Mouse (Mus musculus) ES-E14 (cell line): Measurements from ENCODE around the gene Fcgr1. TPM values are rescaled to one million over a fixed set of nuclear protein-coding genes. Genes with fewer than 3 reads are reported as not detected.
"Not testable (repeated sequence)": the region's sequence is repeated elsewhere in the genome, so short reads cannot be mapped to it uniquely, and the experiment has no call there.

Experiments used
- DNase-seq: peaks from one replicate; pipeline ENCODE4 v3.0.0-alpha.2; 2013; ENCODE audit warnings: low read depth, low spot score
- H3K27ac ChIP-seq: 2 replicates; pipeline ENCODE4 v1.5.1; 2012; ENCODE audit warnings: low read depth, mild to moderate bottlenecking, low read length, moderate library complexity, mixed read lengths; ENCODE audit not compliant: poor library complexity, insufficient read depth, severe bottlenecking
- H3K36me3 ChIP-seq: 2 replicates; pipeline ENCODE4 v1.6.1; 2012; ENCODE audit warnings: mild to moderate bottlenecking, low read length, moderate library complexity, mixed read lengths; ENCODE audit not compliant: control insufficient read depth, poor library complexity, insufficient read depth, severe bottlenecking
- H3K4me1 ChIP-seq, 2 experiments: fragments of 150-350 bp in 1 of 2; sonication (generic) in 1 of 2; 2 replicates each; pipeline ENCODE4 v1.6.1; 2012; ENCODE audit warnings: low read length in 2 of 2, mild to moderate bottlenecking in 1 of 2, mixed read lengths in 1 of 2; ENCODE audit not compliant: control insufficient read depth in 2 of 2, insufficient read depth in 2 of 2, poor library complexity in 1 of 2
- H3K4me3 ChIP-seq, 2 experiments: fragments of 150-350 bp in 1 of 2; sonication (generic) in 1 of 2; 2 replicates each; pipeline ENCODE4 v1.5.1; 2012; ENCODE audit warnings: low read length in 2 of 2, low read depth in 1 of 2, mild to moderate bottlenecking in 1 of 2, mixed read lengths in 1 of 2; ENCODE audit not compliant: insufficient read depth in 1 of 2, poor library complexity in 1 of 2, severe bottlenecking in 1 of 2
- H3K9ac ChIP-seq: 2 replicates; pipeline ENCODE4 v1.6.1; 2012; ENCODE audit warnings: low read depth, mild to moderate bottlenecking, low read length, mixed read lengths; ENCODE audit not compliant: poor library complexity, insufficient read depth, severe bottlenecking
- H3K9me3 ChIP-seq: fragments of 150-350 bp; sonication (generic); 2 replicates; pipeline ENCODE4 v1.6.1; 2012; ENCODE audit warnings: low read depth, mild to moderate bottlenecking, low read length; ENCODE audit not compliant: control insufficient read depth, insufficient read depth
- CHD2 ChIP-seq: IDR thresholded peaks from 2 replicates; pipeline ENCODE4 v1.6.1; 2014; ENCODE audit warnings: mild to moderate bottlenecking, low read depth, low read length, inconsistent platforms
- HCFC1 ChIP-seq: IDR thresholded peaks from 2 replicates; pipeline ENCODE4 v1.6.1; 2012; ENCODE audit warnings: low read length, inconsistent platforms, borderline replicate concordance; ENCODE audit not compliant: insufficient read depth
- MAFK ChIP-seq: IDR thresholded peaks from 2 replicates; pipeline ENCODE4 v1.6.1; 2014; ENCODE audit warnings: mild to moderate bottlenecking, low read depth, low read length, inconsistent platforms; ENCODE audit not compliant: insufficient read depth
- ZC3H11A ChIP-seq: IDR thresholded peaks from 2 replicates; pipeline ENCODE4 v1.6.1; 2012; ENCODE audit warnings: low read depth, mild to moderate bottlenecking, inconsistent platforms, low read length, borderline replicate concordance
- ZNF384 ChIP-seq: IDR thresholded peaks from 2 replicates; pipeline ENCODE4 v1.6.1; 2012; ENCODE audit warnings: low read depth, low read length, inconsistent platforms
- in situ Hi-C, 2 experiments: fragments of 600-800 bp; cut with MboI; formaldehyde crosslinking; loops; one replicate each; pipeline ENCODE4 v1.15.1; 2025; ENCODE audit warnings: low sequenced_read_pairs in 2 of 2, inconsistent platforms in 1 of 2; ENCODE audit not compliant: unreplicated experiment in 2 of 2
- total RNA-seq: library from RNA; depleted of rRNA; stranded (reverse); fragments of 300-350 nt; gene quantifications from 2 replicates; pipeline ENCODE4 v1.2.3, GENCODE M21; 2012

Fcgr1 gene
- total RNA-seq, 1 experiment, result not detected

DNA sequence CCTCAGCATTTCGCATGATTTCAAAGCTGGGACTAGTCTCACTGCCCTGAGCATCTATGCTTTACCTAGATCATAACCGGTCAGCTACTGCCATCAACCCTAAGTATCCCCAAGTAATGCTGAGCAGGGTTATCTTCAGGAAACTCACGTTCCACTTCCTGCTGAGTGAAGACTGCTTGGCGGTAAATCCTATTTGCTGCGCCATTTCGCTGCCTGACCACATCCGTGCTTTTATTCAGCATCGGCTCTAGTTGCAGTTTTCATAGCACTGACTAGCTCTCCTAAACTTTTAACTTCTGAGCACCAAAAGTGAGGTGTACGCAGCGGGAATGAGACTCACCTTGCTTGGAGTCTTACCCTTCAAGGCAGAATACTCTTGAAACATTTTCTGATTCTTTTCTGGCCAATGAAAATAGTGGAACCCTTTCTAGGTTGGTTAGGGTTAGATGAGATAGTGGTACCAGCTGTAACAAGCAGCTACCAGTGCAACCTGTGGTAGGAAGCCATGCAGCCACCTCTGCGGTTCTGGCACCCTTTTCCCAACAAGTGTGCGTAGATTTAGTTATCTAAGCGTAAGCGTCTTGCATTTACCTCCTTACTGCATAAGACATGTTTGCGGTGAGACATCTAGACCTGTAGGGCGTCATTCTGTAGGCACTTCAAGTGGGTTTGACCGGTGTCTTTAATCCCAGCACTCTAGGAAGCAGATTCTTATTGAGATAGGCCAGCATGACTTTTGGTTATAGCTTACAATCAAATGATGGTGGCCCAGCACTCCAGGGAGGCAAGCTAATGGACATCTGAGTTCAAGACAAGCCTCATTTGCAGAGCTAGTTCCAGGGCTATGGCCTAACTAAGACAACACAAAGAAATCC, 19.9 kb downstream of the Fcgr1 start:
- Histone ChIP-seq H3K9me3 (no peaks in the 10 kb centered on the region), H3K27ac (peak overlapping the region; percentile 64; the same call in 1 of the 2 replicates), H3K9ac (peak overlapping the region; percentile 68), H3K4me3 (peak overlapping the region; percentile 70 to 73), H3K36me3 (no peaks in the 10 kb centered on the region), H3K4me1 (peaks cover 0 to 3% of the 10 kb centered on the region in 2 experiments; a peak in 2 of 4 replicates)
- no peak for TF ChIP-seq ZNF384
- TF ChIP-seq MAFK, result no peak; the same call in 1 of the 2 replicates
- peak; percentile 16; the same call in 1 of the 2 replicates for TF ChIP-seq CHD2
- no peak for DNase-seq
- in situ Hi-C loops, result no loop called here

DNA sequence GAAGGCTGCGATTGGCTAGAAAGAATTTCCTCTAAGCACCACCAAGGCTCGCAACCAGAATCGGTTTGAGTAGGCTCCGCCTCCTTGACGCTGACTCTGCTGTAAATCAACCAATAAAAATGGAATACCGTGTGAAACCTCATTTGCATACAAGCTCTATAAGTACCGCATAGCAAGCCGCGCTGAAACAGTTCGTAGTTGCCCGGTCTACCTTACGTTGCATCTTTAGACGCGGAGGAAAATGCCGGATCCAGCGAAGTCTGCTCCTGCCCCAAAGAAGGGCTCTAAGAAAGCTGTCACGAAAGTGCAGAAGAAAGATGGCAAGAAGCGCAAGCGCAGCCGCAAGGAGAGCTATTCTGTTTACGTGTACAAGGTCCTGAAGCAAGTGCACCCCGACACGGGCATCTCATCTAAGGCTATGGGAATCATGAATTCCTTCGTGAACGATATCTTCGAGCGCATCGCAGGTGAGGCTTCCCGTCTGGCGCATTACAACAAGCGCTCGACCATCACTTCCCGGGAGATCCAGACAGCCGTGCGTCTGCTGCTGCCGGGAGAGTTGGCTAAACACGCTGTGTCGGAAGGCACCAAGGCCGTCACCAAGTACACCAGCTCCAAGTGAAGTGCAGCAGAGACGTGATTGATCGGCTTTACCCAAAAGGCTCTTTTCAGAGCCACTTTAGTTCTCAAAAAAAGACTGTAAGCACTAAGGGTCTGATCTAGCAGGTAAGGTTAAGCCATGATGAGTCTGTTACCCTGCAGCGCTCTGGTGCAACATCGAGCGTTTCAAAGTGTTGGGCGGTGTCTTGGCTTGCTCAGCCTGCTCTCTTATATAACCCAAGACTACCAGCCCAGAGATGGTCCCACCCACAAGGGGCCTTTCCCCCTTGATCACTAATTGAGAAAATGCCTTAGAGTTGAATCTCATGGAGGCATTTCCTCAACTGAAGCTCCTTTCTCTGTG, 24.0 kb downstream of the Fcgr1 start, which contains the start of gene Hist2h2bb:
Gene Hist2h2bb, plus strand, starts transcription at position 242 of the 964 bp plus-strand sequence.
- Histone ChIP-seq H3K9ac (peak within 1 kb of the TSS; percentile 84), H3K4me3 (peak within 1 kb of the TSS; percentile 61 to 81), H3K36me3 (no peaks in the 10 kb centered on the region), H3K9me3 (no peaks in the 10 kb centered on the region), H3K27ac (peak within 1 kb of the TSS; percentile 89), H3K4me1 (peaks cover 3 to 5% of the 10 kb centered on the region in 2 experiments; a peak in 3 of 4 replicates)
- TF ChIP-seq CHD2, result no peak; the same call in 1 of the 2 replicates
- no peak for TF ChIP-seq ZNF384
- TF ChIP-seq MAFK, result peak; percentile 82
- peak; percentile 54; the same call in 1 of the 2 replicates for TF ChIP-seq HCFC1
- TF ChIP-seq ZC3H11A, result no peak
- DNase-seq, result peak; percentile 95
- in situ Hi-C loops, result no loop called here

DNA sequence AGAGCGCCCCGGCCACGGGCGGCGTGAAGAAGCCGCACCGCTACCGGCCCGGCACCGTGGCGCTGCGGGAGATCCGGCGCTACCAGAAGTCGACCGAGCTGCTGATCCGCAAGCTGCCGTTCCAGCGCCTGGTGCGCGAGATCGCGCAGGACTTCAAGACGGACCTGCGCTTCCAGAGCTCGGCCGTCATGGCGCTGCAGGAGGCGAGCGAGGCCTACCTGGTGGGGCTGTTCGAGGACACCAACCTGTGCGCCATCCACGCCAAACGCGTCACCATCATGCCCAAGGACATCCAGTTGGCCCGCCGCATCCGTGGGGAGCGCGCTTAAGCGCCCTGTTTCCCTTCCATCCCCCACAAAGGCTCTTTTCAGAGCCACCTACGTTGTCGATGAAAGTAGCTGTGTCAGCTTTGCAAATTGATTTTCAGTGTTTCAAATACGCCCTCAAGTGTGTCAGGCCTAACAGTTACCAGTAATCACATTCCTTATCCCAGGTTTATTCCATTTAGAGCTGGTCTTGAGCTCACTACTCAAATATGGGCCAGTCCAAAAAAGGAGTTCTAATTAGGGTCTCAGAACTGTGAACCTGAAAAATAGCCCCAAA, 24.9 kb downstream of the Fcgr1 start:
- H3K4me1 ChIP-seq, H3K9me3 ChIP-seq, DNase-seq, H3K36me3 ChIP-seq, in situ Hi-C loops: not testable (repeated sequence)
- H3K9ac ChIP-seq, result peak overlapping the region; percentile 76
- H3K27ac ChIP-seq, result peak overlapping the region; percentile 74
- H3K4me3 ChIP-seq, result peak overlapping the region; percentile 61 to 62

DNA sequence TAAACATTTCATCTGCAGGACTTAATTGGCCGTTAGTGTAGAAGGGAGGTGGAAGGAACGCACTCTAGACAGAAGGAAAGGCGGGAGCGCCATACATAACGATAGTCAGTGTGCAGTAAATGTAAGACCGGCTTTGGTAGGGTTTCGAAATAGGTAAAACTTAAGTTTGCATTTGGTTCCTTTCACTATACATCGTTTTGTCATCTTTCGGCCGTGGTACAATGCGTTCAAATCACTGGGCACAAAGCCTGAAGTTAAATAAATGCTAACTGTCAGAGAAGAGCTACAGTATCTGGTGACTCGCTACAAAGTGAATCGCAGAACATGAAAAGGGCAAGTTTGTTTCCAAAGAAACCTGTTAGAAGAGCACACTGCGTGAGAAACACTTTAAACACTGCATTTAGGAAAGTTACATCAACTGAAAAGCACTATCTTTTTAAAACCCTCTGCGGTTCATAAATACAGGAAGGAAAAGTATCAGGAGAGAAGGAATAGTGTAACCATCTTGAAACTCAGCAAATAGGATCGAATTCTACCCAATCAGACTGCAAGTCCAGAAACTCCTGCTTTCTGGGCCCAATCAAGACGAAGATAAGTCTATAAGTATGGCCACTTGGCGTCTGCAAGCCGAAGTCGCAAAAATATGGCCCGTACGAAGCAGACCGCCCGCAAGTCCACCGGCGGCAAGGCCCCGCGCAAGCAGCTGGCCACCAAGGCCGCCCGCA, 25.6 kb downstream of the Fcgr1 start, which contains the start of gene Hist2h3b:
Gene Hist2h3b, plus strand, starts transcription at position 604 of the 725 bp plus-strand sequence.
- H3K27ac ChIP-seq, result peak within 1 kb of the TSS; percentile 74
- H3K9me3 ChIP-seq, result no peaks in the 10 kb centered on the region
- no peaks in the 10 kb centered on the region for H3K36me3 ChIP-seq
- H3K4me1 ChIP-seq, result peaks cover 2 to 5% of the 10 kb centered on the region in 2 experiments; a peak in 2 of 4 replicates
- H3K9ac ChIP-seq, result peak within 1 kb of the TSS; percentile 76
- in situ Hi-C loops, result no loop called here
- H3K4me3 ChIP-seq, result peak within 1 kb of the TSS; percentile 61 to 62
- TF ChIP-seq ZC3H11A (no peak), ZNF384 (no peak), HCFC1 (no peak), MAFK (no peak), CHD2 (no peak)
- DNase-seq, result peak; percentile 65
